Mouse (Mus musculus) 3134 (cell line): ENCODE results near the gene Vars2.
A peak's percentile ranks its signal among the peaks of the same experiment; 100 is the strongest.

Source experiments
- DNase-seq: peaks from one replicate; pipeline ENCODE4 v3.0.0-alpha.2; 2011; ENCODE audit warnings: low spot score; ENCODE audit not compliant: insufficient read length; ENCODE audit errors: extremely low read depth

The Vars2 gene

GRCm38 (mm10) chr17:35695289-35695688, 27.9 kb upstream of the Vars2 start:
- no peak for DNase-seq

- no peak for DNase-seq
Measured at GRCm38 (mm10) chr17:35693906-35694305, 26.5 kb upstream of the Vars2 start.

GRCm38 (mm10) chr17:35692368-35692767, 25.0 kb upstream of the Vars2 start:
- no peak for DNase-seq

GRCm38 (mm10) chr17:35691811-35692210, 24.4 kb upstream of the Vars2 start:
- no peak for DNase-seq

- DNase-seq, result no peak
Measured at GRCm38 (mm10) chr17:35689936-35690645, 22.7 kb upstream of the Vars2 start.

GRCm38 (mm10) chr17:35688347-35689175, 21.2 kb upstream of the Vars2 start:
- no peak for DNase-seq

GRCm38 (mm10) chr17:35685061-35685460, 17.7 kb upstream of the Vars2 start:
- DNase-seq, result no peak

- no peak for DNase-seq
Measured at GRCm38 (mm10) chr17:35681986-35682385, 14.6 kb upstream of the Vars2 start.

- no peak for DNase-seq
Measured at GRCm38 (mm10) chr17:35680591-35680990, 13.2 kb upstream of the Vars2 start.

GRCm38 (mm10) chr17:35673416-35674035, 6.1 kb upstream of the Vars2 start, which contains the start of gene Gtf2h4:
Gtf2h4 (minus strand) TSS chr17:35673739.
- peak; percentile 77 for DNase-seq

- DNase-seq, result no peak
Measured at GRCm38 (mm10) chr17:35672527-35672926, 5.1 kb upstream of the Vars2 start.

- no peak for DNase-seq
Measured at GRCm38 (mm10) chr17:35671846-35672245, 4.5 kb upstream of the Vars2 start.

- no peak for DNase-seq
Measured at GRCm38 (mm10) chr17:35669731-35670130, 2.3 kb upstream of the Vars2 start.

- no peak for DNase-seq
Measured at GRCm38 (mm10) chr17:35666851-35667256, 538 bp downstream of the Vars2 start.

- DNase-seq, result no peak
Measured at GRCm38 (mm10) chr17:35665957-35666515, 1.4 kb downstream of the Vars2 start.

- no peak for DNase-seq
Measured at GRCm38 (mm10) chr17:35653086-35653485, 14.3 kb downstream of the Vars2 start.

GRCm38 (mm10) chr17:35649429-35649828, 18.0 kb downstream of the Vars2 start:
- DNase-seq, result no peak

- no peak for DNase-seq
Measured at GRCm38 (mm10) chr17:35643609-35644236, 23.7 kb downstream of the Vars2 start, which contains the start of gene Mucl3. Mucl3 (minus strand) TSS chr17:35643695.

- DNase-seq, result no peak
Measured at GRCm38 (mm10) chr17:35639352-35639751, 28.0 kb downstream of the Vars2 start.

GRCm38 (mm10) chr17:35638475-35639190, 28.8 kb downstream of the Vars2 start:
- DNase-seq, result peak; percentile 67
